19 mouse cellular contexts compared by ENCODE assay signal in the genomic region with DNA sequence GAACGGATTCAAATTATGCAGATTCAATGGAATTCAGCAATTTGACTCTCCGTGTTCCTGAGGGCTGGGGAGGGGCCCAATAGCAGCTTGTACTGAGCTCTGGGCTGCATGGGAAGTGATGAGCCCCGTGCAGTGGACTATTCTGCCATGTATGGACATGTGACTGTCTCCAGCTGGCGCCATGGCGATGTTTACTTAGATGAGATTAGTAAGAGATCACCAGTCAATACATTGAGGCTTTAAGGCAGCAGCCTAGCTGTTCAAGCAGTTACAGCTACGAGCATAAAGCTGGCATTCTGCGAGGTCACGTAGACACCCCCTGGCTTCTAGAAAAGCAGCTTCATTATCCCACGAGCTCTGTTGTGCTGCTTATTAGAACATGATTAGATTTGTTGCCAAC.
DNase-seq lines count a peak whose midpoint lies in the region; ATAC-seq and TF ChIP-seq lines count a peak whose summit lies in the region.
"Had no signal": no experiment of that assay in that cellular context is flagged by ENCODE, and none has a peak within 500 bp of the region (broad histone marks: within the 10 kb centered on the region; RNA-seq: fewer than 3 reads in every experiment).

No protein-coding gene starts in this region.

- TF ChIP-seq CTCF in midbrain, postnatal 0 days (IDR thresholded peaks at IDR 0.05), result 0 out of 2 replicates have a peak, but pooled peaks have one; percentile 9

- ATAC-seq in forebrain, embryonic 13.5 days, result peak; percentile 58; the same call in 1 of the 2 replicates
- no peak for ATAC-seq in forebrain, embryonic 11.5 days (replicated peaks; ENCODE audit: low FRiP score)
- ATAC-seq in neural tube, embryonic 13.5 days (ENCODE audit: low read depth), result peak; percentile 36; the same call in 1 of the 2 replicates
- ATAC-seq in midbrain, postnatal 0 days (ENCODE audit: low FRiP score), result 0 out of 2 replicates have a peak, but pooled peaks have one; percentile 44
- ATAC-seq: intestine, postnatal 0 days had no signal

- no peak overlapping the region for H3K9ac ChIP-seq in forebrain, embryonic 13.5 days
- no peak overlapping the region for H3K9ac ChIP-seq in forebrain, embryonic 11.5 days (ENCODE audit: low read length)
- H3K9ac ChIP-seq in neural tube, embryonic 13.5 days, result no peak overlapping the region
- H3K9ac ChIP-seq in midbrain, postnatal 0 days (replicated peaks; ENCODE audit: low read length, poor library complexity, severe bottlenecking), result no peak overlapping the region
- H3K9ac ChIP-seq: liver, embryonic 14.5 days had no signal

- no peaks in the 10 kb centered on the region for H3K27me3 ChIP-seq in forebrain, embryonic 13.5 days
- H3K27me3 ChIP-seq in forebrain, embryonic 11.5 days (ENCODE audit: control insufficient read depth, insufficient read depth, low read length), result no peaks in the 10 kb centered on the region
- H3K27me3 ChIP-seq in neural tube, embryonic 13.5 days, result no peaks in the 10 kb centered on the region
- no peaks in the 10 kb centered on the region for H3K27me3 ChIP-seq in midbrain, postnatal 0 days (ENCODE audit: insufficient read depth, low read length)

- no peak overlapping the region for H3K4me3 ChIP-seq in forebrain, embryonic 13.5 days
- no peak overlapping the region for H3K4me3 ChIP-seq in forebrain, embryonic 11.5 days (ENCODE audit: low read depth, low read length)
- H3K4me3 ChIP-seq in neural tube, embryonic 13.5 days, result no peak overlapping the region
- no peak overlapping the region for H3K4me3 ChIP-seq in midbrain, postnatal 0 days (ENCODE audit: low read depth, low read length)
- H3K4me3 ChIP-seq: limb, embryonic 10.5 days had no signal

- peaks cover 5% of the 10 kb centered on the region; the same call in 1 of the 2 replicates for H3K9me3 ChIP-seq in forebrain, embryonic 13.5 days (replicated peaks)
- no peaks in the 10 kb centered on the region for H3K9me3 ChIP-seq in forebrain, embryonic 11.5 days (ENCODE audit: control insufficient read depth, low read length)
- no peaks in the 10 kb centered on the region; the same call in 1 of the 2 replicates for H3K9me3 ChIP-seq in neural tube, embryonic 13.5 days
- H3K9me3 ChIP-seq in midbrain, postnatal 0 days (ENCODE audit: low read length), result peaks cover 5% of the 10 kb centered on the region; the same call in 1 of the 2 replicates
- H3K9me3 ChIP-seq: limb, embryonic 10.5 days had no signal

- no peak for DNase-seq in forebrain, embryonic 11.5 days (ENCODE audit: low spot score)
- no peak for DNase-seq in neural tube, embryonic 10.5 days (ENCODE audit: extremely low spot score, low spot score)
- DNase-seq in midbrain, postnatal 0 days (ENCODE audit: low spot score), result peak; percentile 30
- DNase-seq in kidney, adult 18-20 months, result no peak
- DNase-seq in layer of hippocampus, postnatal 36 days, result no peak
- DNase-seq: adrenal gland, adult 8-10 months; B cell, adult 2 months; cerebellum, postnatal 36 days; heart, adult 18-20 months; heart, postnatal 10 days; kidney, postnatal 4 days; lung, postnatal 4 days; right cerebral cortex, postnatal 4 days; thymus, postnatal 14 days had no signal

- H3K4me2 ChIP-seq in forebrain, embryonic 13.5 days, result no peak overlapping the region
- H3K4me2 ChIP-seq in forebrain, embryonic 11.5 days (ENCODE audit: low read depth, low read length, severe bottlenecking), result no peak overlapping the region
- H3K4me2 ChIP-seq in neural tube, embryonic 13.5 days, result no peak overlapping the region
- H3K4me2 ChIP-seq in midbrain, postnatal 0 days (ENCODE audit: low read depth, low read length, poor library complexity, severe bottlenecking), result no peak overlapping the region

- H3K36me3 ChIP-seq in forebrain, embryonic 13.5 days (ENCODE audit: poor library complexity, severe bottlenecking), result no peaks in the 10 kb centered on the region
- H3K36me3 ChIP-seq in forebrain, embryonic 11.5 days (ENCODE audit: control insufficient read depth, insufficient read depth, low read length), result no peaks in the 10 kb centered on the region
- peaks cover 3% of the 10 kb centered on the region; the same call in 1 of the 2 replicates for H3K36me3 ChIP-seq in neural tube, embryonic 13.5 days
- no peaks in the 10 kb centered on the region for H3K36me3 ChIP-seq in midbrain, postnatal 0 days (ENCODE audit: insufficient read depth, low read length)
- H3K36me3 ChIP-seq: limb, embryonic 10.5 days had no signal

- 53% methylated on average over 9 of the region's 9 CpGs for WGBS in forebrain, embryonic 13.5 days
- WGBS in forebrain, embryonic 11.5 days, result 70% methylated on average over 9 of the region's 9 CpGs
- WGBS in neural tube, embryonic 13.5 days, result 62% methylated on average over 9 of the region's 9 CpGs
- WGBS in midbrain, postnatal 0 days, result 36% methylated on average over 9 of the region's 9 CpGs

- no peak overlapping the region for H3K27ac ChIP-seq in forebrain, embryonic 13.5 days
- no peak overlapping the region for H3K27ac ChIP-seq in forebrain, embryonic 11.5 days (ENCODE audit: low read depth, low read length)
- H3K27ac ChIP-seq in neural tube, embryonic 13.5 days (replicated peaks), result no peak overlapping the region
- no peak overlapping the region for H3K27ac ChIP-seq in midbrain, postnatal 0 days (ENCODE audit: low read depth, low read length)
- H3K27ac ChIP-seq: limb, embryonic 10.5 days; liver, embryonic 14.5 days had no signal

- H3K4me1 ChIP-seq in forebrain, embryonic 13.5 days, result 0 out of 2 replicates have a peak, but pooled peaks cover 4% of the 10 kb centered on the region
- no peaks in the 10 kb centered on the region for H3K4me1 ChIP-seq in forebrain, embryonic 11.5 days (replicated peaks; ENCODE audit: control insufficient read depth, insufficient read depth, low read length)
- H3K4me1 ChIP-seq in neural tube, embryonic 13.5 days (replicated peaks), result no peaks in the 10 kb centered on the region; the same call in 1 of the 2 replicates
- no peaks in the 10 kb centered on the region for H3K4me1 ChIP-seq in midbrain, postnatal 0 days (ENCODE audit: insufficient read depth, low read length)
